Mouse (Mus musculus) erythroblast, embryonic 14.5 days (primary cell): Measurements from ENCODE around the gene Nmnat2. TPM values are rescaled to one million over a fixed set of nuclear protein-coding genes. Genes with fewer than 3 reads are reported as not detected.

Source experiments
- H3K27me3 ChIP-seq: 2 replicates; pipeline ENCODE4 v1.6.1; 2012; ENCODE audit warnings: inconsistent platforms; ENCODE audit not compliant: control insufficient read depth
- H3K36me3 ChIP-seq: 2 replicates; pipeline ENCODE4 v1.6.1; 2012; ENCODE audit warnings: mild to moderate bottlenecking, inconsistent platforms; ENCODE audit not compliant: control insufficient read depth
- H3K4me1 ChIP-seq: 2 replicates; pipeline ENCODE4 v1.6.1; 2012; ENCODE audit warnings: inconsistent platforms; ENCODE audit not compliant: control insufficient read depth
- H3K4me3 ChIP-seq: replicated peaks from 2 replicates; pipeline ENCODE3; 2012; ENCODE audit warnings: moderate library complexity, mild to moderate bottlenecking, inconsistent platforms
- H3K9me3 ChIP-seq: 2 replicates; pipeline ENCODE4 v1.6.1; 2012; ENCODE audit warnings: low read length, inconsistent platforms, mixed read lengths; ENCODE audit not compliant: control insufficient read depth
- GATA1 ChIP-seq: IDR thresholded peaks from 2 replicates; pipeline ENCODE4 v1.6.1; 2012; ENCODE audit warnings: low read length, inconsistent platforms, mixed read lengths
- TAL1 ChIP-seq: IDR thresholded peaks from 3 replicates; pipeline ENCODE4 v1.6.1; 2012; ENCODE audit warnings: low read length, inconsistent platforms, mixed read lengths
- polyA plus RNA-seq: library from polyadenylated mRNA; stranded (reverse); fragments of >175 nt; gene quantifications from 2 replicates; pipeline ENCODE4 v1.2.3, GENCODE M21; 2012

The Nmnat2 gene
- polyA plus RNA-seq, 1 experiment, result not detected

- no peaks in the 10 kb centered on the region for H3K27me3 ChIP-seq
- TF ChIP-seq TAL1 (no peak), GATA1 (no peak)
- H3K9me3 ChIP-seq, result no peaks in the 10 kb centered on the region
- no peaks in the 10 kb centered on the region for H3K36me3 ChIP-seq
- no peaks in the 10 kb centered on the region for H3K4me1 ChIP-seq
- H3K4me3 ChIP-seq, result no peak overlapping the region
These were observed 45.9 kb downstream of the Nmnat2 start for GRCm38 (mm10) chr1:153000486-153001228.

DNA sequence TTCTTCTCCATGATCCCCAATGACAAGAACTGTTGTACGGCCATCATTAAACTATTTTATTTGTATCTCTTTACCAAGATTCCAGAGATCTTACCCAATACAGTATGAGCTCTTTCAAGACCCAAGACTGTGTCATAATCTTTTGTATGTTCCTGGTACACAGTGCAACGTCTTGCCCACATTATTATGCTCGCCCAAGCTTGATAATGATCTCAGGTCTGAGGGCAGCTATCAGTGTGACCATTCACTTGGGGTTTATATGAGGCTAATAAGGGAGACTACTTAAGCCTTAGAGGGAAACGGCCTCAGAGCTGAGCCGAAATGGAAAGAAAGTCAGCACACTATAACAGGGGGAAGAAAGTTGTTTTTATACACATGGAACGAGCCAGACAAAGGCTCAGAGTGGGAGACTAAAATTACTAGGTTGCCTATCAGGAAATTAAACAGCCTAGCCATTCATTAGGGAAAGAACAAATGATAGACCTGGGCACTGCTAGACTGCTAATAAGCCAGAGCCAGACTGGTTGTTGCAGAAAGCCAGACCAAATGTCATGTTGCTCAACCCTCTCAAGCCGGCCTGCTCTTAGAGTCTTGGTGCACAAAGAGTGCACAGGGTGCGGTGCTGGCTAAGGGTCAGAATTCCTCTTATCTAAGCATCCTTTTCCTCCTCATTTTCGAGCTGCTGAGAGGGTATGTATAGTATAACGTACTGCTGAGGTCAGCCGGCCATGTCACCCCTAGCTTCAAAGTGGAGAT, 47.7 kb downstream of the Nmnat2 start:
- H3K27me3 ChIP-seq, result no peaks in the 10 kb centered on the region
- no peaks in the 10 kb centered on the region for H3K9me3 ChIP-seq
- H3K4me3 ChIP-seq, result no peak overlapping the region
- no peaks in the 10 kb centered on the region for H3K36me3 ChIP-seq
- H3K4me1 ChIP-seq, result no peaks in the 10 kb centered on the region
- TF ChIP-seq GATA1 (no peak), TAL1 (no peak)

DNA sequence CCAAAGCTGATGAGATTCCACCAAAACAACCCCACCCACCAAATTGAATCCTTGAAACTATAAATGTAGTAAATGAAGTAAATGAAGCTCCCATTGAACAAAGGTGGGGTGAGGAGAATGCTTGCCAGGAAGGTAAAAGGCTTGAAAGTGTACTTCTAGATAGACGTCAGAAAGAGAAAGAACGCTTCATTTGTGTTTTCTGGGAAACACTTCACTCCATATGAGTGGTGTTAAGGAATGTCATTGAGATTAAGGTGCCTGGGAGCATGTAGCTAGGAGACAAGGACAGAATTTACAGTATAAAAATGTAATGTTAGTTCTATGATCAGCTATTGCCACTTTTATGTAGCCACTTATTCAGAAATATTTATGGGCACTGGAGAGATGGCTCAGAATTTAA, 49.7 kb downstream of the Nmnat2 start:
- no peak overlapping the region for H3K4me3 ChIP-seq
- TF ChIP-seq GATA1 (no peak), TAL1 (no peak)
- H3K27me3 ChIP-seq, result no peaks in the 10 kb centered on the region
- H3K4me1 ChIP-seq, result no peaks in the 10 kb centered on the region
- no peaks in the 10 kb centered on the region for H3K9me3 ChIP-seq
- H3K36me3 ChIP-seq, result no peaks in the 10 kb centered on the region

DNA sequence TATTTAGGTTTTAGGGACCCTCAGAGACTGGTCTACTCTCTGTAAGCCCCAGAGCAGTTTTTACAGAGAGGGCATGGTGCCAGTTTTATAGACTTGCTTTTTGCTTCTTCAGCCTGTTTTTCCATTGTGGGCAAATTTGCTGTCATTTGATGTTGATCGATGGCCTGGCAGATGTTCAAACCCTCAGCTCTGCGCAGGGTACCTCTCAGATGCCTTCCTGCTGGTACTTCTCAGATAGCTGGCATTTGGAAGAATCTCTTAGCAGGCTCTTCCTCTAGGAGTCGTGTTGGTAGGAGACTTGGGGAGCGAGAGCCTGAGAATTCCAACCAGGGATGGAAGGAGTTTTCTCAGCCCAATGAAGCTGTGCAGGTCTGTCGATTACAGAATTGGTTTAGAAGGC, 51.3 kb downstream of the Nmnat2 start:
- Histone ChIP-seq H3K4me3 (no peak overlapping the region), H3K36me3 (no peaks in the 10 kb centered on the region), H3K9me3 (no peaks in the 10 kb centered on the region; the same call in 1 of the 2 replicates), H3K4me1 (no peaks in the 10 kb centered on the region), H3K27me3 (no peaks in the 10 kb centered on the region)
- TF ChIP-seq GATA1 (no peak), TAL1 (no peak)

- no peaks in the 10 kb centered on the region for H3K36me3 ChIP-seq
- no peaks in the 10 kb centered on the region for H3K4me1 ChIP-seq
These were observed 52.0 kb downstream of the Nmnat2 start for GRCm38 (mm10) chr1:153006761-153007160.

GRCm38 (mm10) chr1:153007292-153007691, 52.5 kb downstream of the Nmnat2 start:
- Histone ChIP-seq H3K27me3 (no peaks in the 10 kb centered on the region), H3K4me1 (no peaks in the 10 kb centered on the region), H3K4me3 (no peak overlapping the region), H3K36me3 (no peaks in the 10 kb centered on the region), H3K9me3 (no peaks in the 10 kb centered on the region; the same call in 1 of the 2 replicates)
- no peak for TF ChIP-seq GATA1
- TF ChIP-seq TAL1, result no peak

More at GRCm38 (mm10) chr1:153006761-153007160, 52.0 kb downstream of the Nmnat2 start:
- Histone ChIP-seq H3K27me3 (no peaks in the 10 kb centered on the region), H3K4me3 (no peak overlapping the region), H3K9me3 (no peaks in the 10 kb centered on the region; the same call in 1 of the 2 replicates)
- TF ChIP-seq TAL1 (no peak), GATA1 (no peak)

- Histone ChIP-seq H3K4me1 (no peaks in the 10 kb centered on the region), H3K36me3 (no peaks in the 10 kb centered on the region), H3K9me3 (no peaks in the 10 kb centered on the region; the same call in 1 of the 2 replicates), H3K27me3 (no peaks in the 10 kb centered on the region), H3K4me3 (no peak overlapping the region)
- no peak for TF ChIP-seq GATA1
- TF ChIP-seq TAL1, result no peak
These were observed 53.0 kb downstream of the Nmnat2 start for GRCm38 (mm10) chr1:153007824-153008223.

DNA sequence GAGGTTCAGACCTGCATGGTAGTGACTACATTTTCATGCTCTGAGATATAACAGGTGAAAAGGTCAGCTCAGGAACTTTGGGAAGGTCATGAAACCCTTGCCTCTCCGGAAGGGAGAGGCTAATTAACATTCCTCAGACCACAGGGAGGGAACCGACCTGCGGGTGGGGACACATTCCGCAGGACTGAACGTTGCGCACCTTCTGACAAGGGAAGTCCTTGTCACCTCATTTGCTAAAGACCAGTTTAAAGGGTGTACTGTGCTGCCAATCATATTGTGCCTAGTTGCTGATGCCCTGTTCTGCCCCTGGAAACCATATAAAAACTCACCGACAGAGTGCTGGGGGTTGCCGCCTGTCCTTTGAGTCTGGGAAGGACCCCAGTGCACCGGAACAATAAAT, 54.5 kb downstream of the Nmnat2 start:
- H3K4me1 ChIP-seq, result no peaks in the 10 kb centered on the region
- H3K4me3 ChIP-seq, result no peak overlapping the region
- no peaks in the 10 kb centered on the region; the same call in 1 of the 2 replicates for H3K9me3 ChIP-seq
- H3K27me3 ChIP-seq, result no peaks in the 10 kb centered on the region
- H3K36me3 ChIP-seq, result no peaks in the 10 kb centered on the region
- TF ChIP-seq TAL1, result no peak
- no peak for TF ChIP-seq GATA1

DNA sequence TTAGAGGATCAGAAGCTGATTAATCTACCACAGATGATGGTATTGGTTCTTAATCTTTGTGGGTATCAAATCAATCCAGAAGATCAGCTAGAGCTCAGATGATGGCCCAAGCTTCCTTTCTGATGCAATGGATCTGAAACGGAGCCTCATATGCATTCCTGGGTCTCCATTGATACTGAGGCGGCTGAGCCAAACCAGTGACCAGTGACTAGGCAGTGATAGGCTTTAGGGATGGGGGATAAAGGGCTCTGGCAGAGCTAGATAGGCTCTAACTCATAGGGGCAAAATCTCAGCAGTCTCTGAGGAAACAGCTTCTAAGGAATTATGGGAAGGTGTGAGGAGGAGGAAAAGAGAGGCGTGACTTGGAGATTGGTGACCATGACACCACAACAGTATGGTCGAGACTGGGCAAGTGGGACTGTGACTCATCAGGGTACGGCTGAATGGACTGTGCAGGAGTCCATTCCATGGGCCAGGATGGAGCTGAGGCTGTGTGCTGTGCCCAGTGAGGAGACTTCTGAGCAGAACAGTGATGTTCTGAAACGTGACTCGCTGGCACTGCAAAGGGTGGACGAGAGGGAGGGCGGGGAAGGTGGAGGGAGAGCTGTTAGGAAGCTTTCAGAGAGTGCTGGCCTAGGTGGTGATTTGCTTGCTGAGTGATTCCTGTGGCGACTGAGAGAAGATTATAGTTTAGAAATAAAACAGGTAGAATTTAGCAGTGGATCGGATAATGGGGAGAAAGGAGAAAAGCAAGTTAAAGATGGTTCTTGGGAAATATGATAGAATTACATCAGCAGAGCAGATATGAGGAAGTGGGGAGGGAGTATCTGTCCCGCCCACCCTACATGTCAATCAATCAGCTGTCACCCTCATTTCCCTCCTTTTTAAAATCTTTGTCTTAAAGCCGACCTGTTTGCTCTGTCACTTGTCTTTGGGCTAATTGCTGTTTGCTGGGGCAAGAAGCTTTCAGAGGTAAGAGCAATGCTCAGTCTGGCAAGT, 55.9 kb downstream of the Nmnat2 start:
- Histone ChIP-seq H3K27me3 (no peaks in the 10 kb centered on the region), H3K9me3 (no peaks in the 10 kb centered on the region; the same call in 1 of the 2 replicates), H3K4me3 (no peak overlapping the region), H3K4me1 (no peaks in the 10 kb centered on the region), H3K36me3 (no peaks in the 10 kb centered on the region)
- TF ChIP-seq GATA1 (no peak), TAL1 (no peak)
